Mouse (Mus musculus) T-helper 1 cell (primary cell): ENCODE data around the gene Pdgfb.

Experiments
- in situ Hi-C: fragments of 300-600 bp; cut with MboI, MseI; formaldehyde crosslinking; loops from one replicate; pipeline ENCODE4 v1.15.1; 2025; ENCODE audit warnings: high pct_unique_total_duplicates

Gene Pdgfb

GRCm38 (mm10) chr15:80014321-80015210 is at the start of gene Pdgfb:
TSS of gene Pdgfb (minus strand) at chr15:80014977.
- in situ Hi-C loops = no loop called here

GRCm38 (mm10) chr15:80062821-80063220 is 48.0 kb upstream of the Pdgfb start:
- in situ Hi-C loops = loop anchor here (5.0 kb wide), 2 partner anchors 41 to 116 kb away; no protein-coding TSS in a partner anchor

GRCm38 (mm10) chr15:80062339-80062738 is 47.6 kb upstream of the Pdgfb start:
- in situ Hi-C loops = loop anchor here (5.0 kb wide), 2 partner anchors 40 to 115 kb away; no protein-coding TSS in a partner anchor

- in situ Hi-C loops = loop anchor here (5.0 kb wide), 2 partner anchors 39 to 114 kb away; no protein-coding TSS in a partner anchor
These were observed 46.3 kb upstream of the Pdgfb start for GRCm38 (mm10) chr15:80061071-80061550.

- in situ Hi-C loops = loop anchor here (5.0 kb wide), 2 partner anchors 38 to 113 kb away; no protein-coding TSS in a partner anchor
These were observed 45.7 kb upstream of the Pdgfb start for GRCm38 (mm10) chr15:80060356-80061070.

GRCm38 (mm10) chr15:80059606-80060005 is 44.8 kb upstream of the Pdgfb start:
- in situ Hi-C loops = loop anchor here (5.0 kb wide), 2 partner anchors 37 to 112 kb away; no protein-coding TSS in a partner anchor

GRCm38 (mm10) chr15:80058151-80058550 is 43.4 kb upstream of the Pdgfb start:
- in situ Hi-C loops = no loop called here

- in situ Hi-C loops = no loop called here
These were observed 39.4 kb upstream of the Pdgfb start for GRCm38 (mm10) chr15:80054034-80054710.

- in situ Hi-C loops = no loop called here
These were observed 38.7 kb upstream of the Pdgfb start for GRCm38 (mm10) chr15:80053381-80054033.

GRCm38 (mm10) chr15:80051782-80052181 is 37.0 kb upstream of the Pdgfb start:
- in situ Hi-C loops = no loop called here

- in situ Hi-C loops = no loop called here
These were observed 36.5 kb upstream of the Pdgfb start for GRCm38 (mm10) chr15:80051092-80051761.

GRCm38 (mm10) chr15:80050093-80050492 is 35.3 kb upstream of the Pdgfb start:
- in situ Hi-C loops = no loop called here

GRCm38 (mm10) chr15:80047973-80048372 is 33.2 kb upstream of the Pdgfb start:
- in situ Hi-C loops = no loop called here

- in situ Hi-C loops = no loop called here
These were observed 32.5 kb upstream of the Pdgfb start for GRCm38 (mm10) chr15:80047242-80047641.

- in situ Hi-C loops = no loop called here
These were observed 31.0 kb upstream of the Pdgfb start for GRCm38 (mm10) chr15:80045749-80046148.

- in situ Hi-C loops = no loop called here
These were observed 29.5 kb upstream of the Pdgfb start for GRCm38 (mm10) chr15:80044249-80044648.

GRCm38 (mm10) chr15:80042152-80042551 is 27.4 kb upstream of the Pdgfb start:
- in situ Hi-C loops = no loop called here

- in situ Hi-C loops = no loop called here
These were observed 23.3 kb upstream of the Pdgfb start for GRCm38 (mm10) chr15:80038110-80038391.

GRCm38 (mm10) chr15:80037255-80038109 is 22.7 kb upstream of the Pdgfb start:
- in situ Hi-C loops = no loop called here
